Comparison of ENCODE assay signal across 1 mouse cellular context in the genomic region with DNA sequence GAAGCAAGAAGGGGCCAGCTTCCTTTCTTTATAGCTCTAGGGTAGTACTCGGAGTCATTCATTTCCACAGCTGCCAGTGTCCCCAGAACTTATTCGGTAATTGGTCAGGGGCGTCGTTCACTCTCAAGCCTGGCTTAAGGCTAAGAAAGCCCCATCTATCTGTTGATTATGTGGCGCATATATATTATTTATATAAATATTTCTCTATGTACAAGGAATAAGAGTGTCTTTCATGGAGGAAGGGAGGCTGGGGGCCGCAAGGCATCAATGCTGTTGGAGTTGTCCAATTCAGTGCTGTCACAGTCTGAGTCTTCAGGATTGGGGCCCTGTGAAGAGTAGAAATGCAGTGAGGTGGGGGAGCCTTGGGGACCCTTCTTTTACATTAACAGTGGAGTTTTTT.
TF ChIP-seq lines count a peak whose summit lies in the region.

No protein-coding gene starts in this region.

TF ChIP-seq in MEL, 35 proteins besides CTCF, POLR2A, EP300 and RAD21 (continued from another document):
- no peak for TF ChIP-seq SMC3 (IDR thresholded peaks at IDR 0.05; ENCODE audit: low read depth, low read length)
- TF ChIP-seq ZKSCAN1 (IDR thresholded peaks at IDR 0.05; ENCODE audit: low read depth, low read length), result no peak
- no peak for TF ChIP-seq KAT2A (conservative IDR thresholded peaks at IDR 0.05; ENCODE audit: low read depth, low read length)
- TF ChIP-seq MEF2A (IDR thresholded peaks at IDR 0.05; ENCODE audit: extremely low read depth, insufficient replicate concordance, low read depth, low read length, poor library complexity, severe bottlenecking), result no peak
- no peak for TF ChIP-seq JUND (IDR thresholded peaks at IDR 0.05; ENCODE audit: low read depth, low read length)
- TF ChIP-seq POLR2AphosphoS2 (IDR thresholded peaks at IDR 0.05; ENCODE audit: low read length), result no peak
- no peak for TF ChIP-seq NRF1 (IDR thresholded peaks at IDR 0.05; ENCODE audit: insufficient read depth, low read depth, low read length, poor library complexity, severe bottlenecking)
- no peak for TF ChIP-seq GATA1 (IDR thresholded peaks at IDR 0.05; ENCODE audit: low read depth, low read length)
- TF ChIP-seq USF1 (IDR thresholded peaks at IDR 0.05; ENCODE audit: low read depth, low read length), result no peak
- no peak for TF ChIP-seq BHLHE40 (IDR thresholded peaks at IDR 0.05; ENCODE audit: borderline replicate concordance, low read depth, low read length)
TF ChIP-seq in MEL: peak in this region for 0.
